Mouse (Mus musculus) erythroid progenitor cell, adult 5-6 weeks (primary cell): Measurements from ENCODE around the gene Nt5dc1. TPM values are rescaled to one million over a fixed set of nuclear protein-coding genes. Genes with fewer than 3 reads are reported as not detected.
"Not testable (repeated sequence)": the region's sequence is repeated elsewhere in the genome, so short reads cannot be mapped to it uniquely, and the experiment has no call there.

Source experiments
- ATAC-seq: replicated peaks from 2 replicates; pipeline ENCODE4 v1.8.0; 2016; ENCODE audit warnings: moderate number of reproducible peaks, mild to moderate bottlenecking, moderate TSS enrichment, inconsistent platforms; ENCODE audit not compliant: poor library complexity, low FRiP score, severe bottlenecking
- total RNA-seq, 2 experiments: library from RNA; stranded (forward) in 1 of 2; stranded (reverse) in 1 of 2; fragments of 150-400 nt in 1 of 2; fragments of 186-747, 209-891 nt in 1 of 2; gene quantifications; 2 replicates each; pipeline versions ENCODE4 v1.2.3 to v1.2.4; 2015 to 2017; ENCODE audit warnings: low replicate concordance in 2 of 2

Gene Nt5dc1
- total RNA-seq (2015; ENCODE audit: low replicate concordance) (12.3 and 15.9 TPM in 2 replicates), total RNA-seq (2017; ENCODE audit: low replicate concordance) (7.6 and 11.8 TPM in 2 replicates)

DNA sequence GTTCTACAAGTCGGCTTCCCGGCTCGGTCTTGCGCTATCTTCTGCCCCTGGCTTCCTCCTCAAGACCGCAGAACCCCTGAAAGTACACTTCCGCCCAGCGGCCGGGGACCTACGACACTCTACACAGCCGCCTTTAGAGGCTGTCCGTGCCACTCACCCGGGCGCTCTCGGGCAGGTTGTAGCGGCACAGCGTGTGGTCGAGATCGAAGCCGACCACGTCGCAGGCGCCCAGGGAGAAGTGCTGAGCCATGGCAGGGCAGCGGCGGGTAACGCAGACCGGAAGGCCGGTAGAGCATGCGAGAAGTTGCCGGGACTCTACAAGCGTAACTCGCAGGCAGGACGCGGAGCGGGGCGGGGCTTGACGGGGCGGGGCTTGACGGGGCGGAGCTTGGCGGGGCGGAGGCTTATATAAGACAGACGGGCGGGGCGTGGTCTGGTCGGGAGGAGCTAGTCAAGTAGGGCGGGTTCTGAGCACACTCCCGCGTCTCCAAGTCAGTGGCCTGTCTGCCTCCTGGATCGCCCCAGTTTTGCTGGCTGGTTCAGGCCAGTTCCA lies at the start of gene Nt5dc1:
Gene Nt5dc1, minus strand, starts transcription at position 349 of the 553 bp plus-strand sequence.
- ATAC-seq = peak; percentile 95

DNA sequence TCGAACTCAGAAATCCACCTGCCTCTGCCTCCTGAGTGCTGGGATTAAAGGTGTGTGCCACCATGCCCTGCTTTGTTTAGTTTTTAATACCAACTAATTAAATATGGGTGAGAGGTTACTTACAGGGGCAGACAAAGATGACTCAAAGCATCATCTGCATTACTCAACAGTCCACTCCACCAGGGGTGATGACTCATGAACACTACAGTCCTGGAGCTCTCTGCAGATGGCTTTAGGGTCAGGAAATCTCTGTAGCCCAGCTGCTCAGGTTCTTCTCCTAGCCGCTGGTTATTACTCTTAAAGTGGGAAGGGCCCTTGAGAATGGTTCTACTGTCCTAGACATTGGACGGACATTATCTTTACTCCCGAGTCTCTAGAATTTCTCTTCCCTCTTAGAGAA lies 46.0 kb upstream of the Nt5dc1 start:
- ATAC-seq = no peak

DNA sequence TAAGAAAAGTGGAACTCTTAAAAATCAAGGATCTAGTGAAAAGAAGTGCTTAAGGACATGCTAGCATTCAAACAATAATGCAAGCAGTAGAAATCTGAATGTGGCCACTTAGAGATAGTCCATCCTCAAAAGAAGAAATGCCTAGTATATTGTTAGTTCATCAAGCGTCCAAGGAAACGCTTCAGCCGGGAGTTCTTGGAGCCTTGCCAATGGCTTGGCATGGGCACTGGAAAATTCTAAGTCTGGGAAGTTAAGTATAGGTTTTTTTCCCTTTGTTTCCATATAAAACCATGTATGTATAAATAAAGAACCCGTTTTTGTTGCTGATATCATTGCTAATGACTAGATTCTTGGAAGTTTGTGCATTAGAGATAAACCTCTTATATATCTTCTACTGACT lies 43.1 kb upstream of the Nt5dc1 start:
- ATAC-seq = no peak

DNA sequence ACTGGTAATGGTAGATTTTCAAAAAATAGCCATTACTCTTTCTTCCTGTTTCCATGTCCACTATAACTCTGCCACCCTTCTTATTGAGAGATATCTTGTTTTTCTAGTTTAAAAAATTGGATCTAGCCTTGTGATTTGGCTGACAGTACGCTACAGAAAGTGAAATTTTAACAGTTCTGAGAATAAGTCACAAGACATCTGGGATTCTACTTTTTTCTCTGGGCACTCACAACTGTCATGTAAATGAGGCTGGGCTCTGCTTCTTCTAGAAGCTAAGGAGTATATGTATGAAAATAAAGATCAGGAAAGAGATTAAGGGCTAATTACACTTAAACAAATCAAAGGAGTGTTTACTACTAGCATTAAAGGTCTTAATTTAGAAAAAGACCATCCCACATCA lies 31.1 kb upstream of the Nt5dc1 start:
- ATAC-seq = no peak

DNA sequence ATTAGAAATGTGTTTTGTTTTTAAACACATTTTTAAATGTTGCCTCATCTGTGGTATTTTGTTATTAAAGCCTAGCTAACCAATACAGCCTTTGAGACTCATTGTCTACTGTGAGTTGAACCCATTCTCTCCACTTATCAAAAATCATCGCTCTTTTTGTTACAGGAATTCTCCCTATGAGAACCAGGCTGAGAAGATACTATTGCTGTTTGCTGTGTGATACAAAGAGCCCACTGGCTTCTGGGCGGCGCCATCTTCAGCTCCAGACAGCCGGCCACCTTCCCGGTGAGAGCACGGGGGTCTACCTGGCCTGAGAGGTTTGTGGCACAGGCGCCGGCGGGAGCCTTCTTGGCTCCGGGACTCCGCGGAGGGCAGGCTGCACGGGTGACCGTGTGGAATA lies 15.8 kb upstream of the Nt5dc1 start:
- not testable (repeated sequence) for ATAC-seq

DNA sequence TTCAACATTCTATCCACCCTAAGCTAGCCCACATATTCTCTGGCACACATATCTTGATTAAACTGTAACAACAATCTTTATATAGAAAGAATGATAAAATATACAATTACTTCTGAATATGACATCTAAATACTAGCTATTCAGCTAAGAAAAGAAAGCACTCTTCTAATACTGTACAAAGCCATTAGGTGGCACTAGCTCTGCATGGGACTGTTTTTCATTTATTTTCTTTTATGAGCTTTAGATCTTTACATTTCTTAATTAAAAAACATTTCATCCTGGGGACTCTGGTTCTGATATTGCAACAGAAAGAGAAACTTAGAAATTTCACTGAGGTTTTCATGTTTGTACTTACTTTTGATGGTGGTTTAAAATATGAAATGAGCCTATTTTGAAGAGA lies 13.4 kb upstream of the Nt5dc1 start:
- no peak for ATAC-seq

DNA sequence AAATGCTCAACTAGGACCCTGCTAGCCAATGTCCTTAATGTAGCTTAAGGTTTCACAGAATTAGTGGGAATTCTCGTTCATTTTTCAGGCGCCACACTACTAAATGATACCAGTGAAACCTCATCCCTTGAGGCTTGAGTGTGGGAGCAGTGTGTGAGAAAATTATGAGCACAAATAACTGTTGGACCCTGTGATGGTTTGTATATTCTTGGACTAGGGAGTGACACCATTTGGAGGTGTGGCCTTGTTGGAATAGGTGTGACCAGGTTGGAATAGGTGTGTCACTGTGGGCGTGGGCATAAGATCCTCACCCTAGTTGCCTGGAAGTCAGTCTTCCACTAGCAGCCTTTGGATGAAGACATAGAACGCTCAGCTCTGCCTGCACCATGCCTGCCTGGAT lies 442 bp upstream of the Nt5dc1 start:
- ATAC-seq = peak; percentile 18; the same call in 1 of the 2 replicates

DNA sequence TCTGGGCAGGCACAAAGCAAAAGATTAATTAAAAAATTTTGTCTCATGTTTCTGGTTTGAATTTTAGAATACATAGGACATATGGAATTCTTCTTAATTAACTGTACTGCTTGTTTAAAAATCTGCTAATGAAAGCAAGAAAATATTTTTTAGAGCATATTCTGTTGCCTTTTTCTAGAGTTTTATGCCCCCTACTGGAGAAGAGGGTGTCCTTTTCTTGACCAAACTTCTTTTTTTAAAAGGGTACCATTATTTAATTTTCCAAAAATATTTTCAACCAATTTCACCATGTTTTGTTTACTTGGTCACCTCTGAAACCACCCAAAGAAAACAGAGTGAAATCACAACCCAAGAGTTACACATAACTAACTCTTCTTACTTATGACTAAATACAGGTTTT lies 19.1 kb downstream of the Nt5dc1 start:
- ATAC-seq = no peak

DNA sequence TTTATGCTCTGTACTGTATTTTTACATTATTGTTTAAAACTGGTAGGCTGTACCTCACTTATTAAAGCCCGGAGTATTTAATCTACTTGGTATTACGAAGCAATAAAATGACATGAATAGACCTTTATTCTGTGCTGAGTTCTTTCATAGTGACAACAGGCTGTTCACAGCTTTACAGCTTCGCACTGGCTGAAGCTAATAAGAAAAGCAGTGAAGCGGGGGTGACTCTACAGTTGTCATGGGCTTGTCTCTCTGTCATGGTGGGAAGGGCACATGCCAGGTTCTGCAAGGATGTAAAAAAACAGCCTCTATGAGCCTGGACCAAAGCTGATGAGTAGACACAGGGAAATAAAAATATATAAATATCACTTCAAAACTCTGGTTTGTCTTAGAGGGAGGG lies 21.4 kb downstream of the Nt5dc1 start:
- no peak for ATAC-seq

DNA sequence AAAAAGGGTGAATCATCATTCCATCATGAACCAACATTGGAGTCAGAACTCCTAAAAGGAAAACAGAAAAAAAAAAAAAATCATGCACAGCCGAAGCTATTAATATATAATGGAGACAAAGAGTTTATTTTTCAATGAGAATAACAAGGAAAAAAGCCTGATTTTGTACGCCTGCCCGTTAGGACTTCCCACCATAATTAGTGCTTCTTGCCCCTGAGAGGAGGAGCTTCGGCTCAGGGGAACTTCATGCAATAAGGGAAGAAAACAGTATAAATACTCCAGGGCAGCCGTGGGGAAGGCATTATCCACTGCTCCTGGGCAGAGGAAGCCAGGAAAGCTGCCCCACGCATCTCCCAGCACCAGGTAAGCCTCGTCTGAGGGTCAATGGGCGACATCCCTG lies 28.7 kb downstream of the Nt5dc1 start, which contains the start of gene Col10a1:
Gene Col10a1, plus strand, starts transcription at position 301 of the 400 bp plus-strand sequence.
- ATAC-seq = no peak

DNA sequence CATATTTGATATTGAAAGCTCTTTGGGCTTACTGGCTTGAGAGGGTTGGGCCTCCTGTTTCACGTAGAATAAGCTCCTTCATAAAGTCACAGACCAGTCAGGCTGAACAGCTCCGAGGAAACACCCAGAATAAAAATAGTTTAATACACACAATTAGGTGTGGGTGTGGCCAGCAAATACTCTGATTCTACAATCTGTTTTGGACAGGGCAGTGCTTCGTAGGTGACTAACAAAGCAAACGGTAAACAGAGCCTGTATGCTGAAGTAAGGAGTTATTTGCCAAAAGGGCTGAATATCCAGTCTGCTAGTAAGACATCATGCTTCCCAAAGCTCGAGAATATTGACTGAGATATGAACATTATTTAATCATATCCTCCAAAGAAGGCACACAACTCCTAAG lies 32.7 kb downstream of the Nt5dc1 start:
- no peak for ATAC-seq

DNA sequence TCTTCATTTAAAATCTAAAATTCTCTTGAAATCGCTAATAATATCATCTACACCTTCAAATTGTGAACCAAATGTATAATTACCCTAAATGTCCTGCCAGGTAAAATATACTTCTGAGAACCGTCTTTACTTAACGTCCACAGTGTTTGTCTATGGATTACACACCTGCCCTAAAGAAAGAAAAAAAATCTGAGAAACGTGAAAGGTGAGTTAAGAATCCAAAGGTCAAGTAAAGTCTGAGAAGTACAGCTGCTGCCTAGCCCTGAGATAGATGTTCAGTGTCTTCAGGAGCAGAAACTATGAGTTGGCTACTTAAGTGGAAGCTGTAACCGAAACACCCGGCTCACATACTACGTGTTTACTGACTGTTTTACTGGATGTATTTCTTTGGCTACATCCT lies 45.0 kb downstream of the Nt5dc1 start:
- no peak for ATAC-seq

DNA sequence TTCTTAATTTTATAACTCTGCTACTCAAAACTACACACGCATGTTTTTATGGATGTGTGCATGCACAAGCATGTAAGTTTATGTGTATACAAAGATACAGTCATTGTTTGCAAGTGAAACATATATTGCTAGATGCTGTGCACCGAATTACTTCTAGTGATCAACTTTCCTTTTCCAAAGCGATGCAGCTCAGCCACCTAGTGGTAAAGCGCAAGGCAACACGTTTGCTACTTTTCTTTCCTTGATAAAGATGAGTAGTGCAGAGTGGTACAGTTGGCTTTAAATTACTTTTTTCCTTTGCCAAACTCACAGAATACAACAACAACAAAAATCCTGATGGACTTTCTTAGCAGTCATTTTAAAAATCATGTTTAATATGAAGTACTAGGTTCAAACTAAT lies 50.2 kb downstream of the Nt5dc1 start:
- no peak for ATAC-seq

DNA sequence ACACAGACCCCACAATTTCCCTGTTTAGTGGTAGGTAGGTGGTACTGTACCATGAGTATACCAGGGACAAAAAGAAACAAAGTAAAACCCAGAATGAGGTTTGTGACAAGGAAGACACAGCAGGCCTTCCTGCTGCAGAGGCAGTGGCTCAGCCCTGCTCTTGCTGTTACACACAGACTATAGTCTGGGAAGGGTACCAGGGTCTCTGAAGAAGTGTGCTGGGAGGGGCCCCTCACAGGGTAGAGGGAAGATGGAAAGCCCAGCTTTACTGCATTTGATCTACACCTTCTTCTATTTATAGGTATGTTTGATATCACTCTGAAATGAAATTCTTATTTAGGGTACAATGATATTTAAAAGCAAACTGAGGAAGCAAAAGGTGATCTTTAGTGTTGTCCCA lies 54.6 kb downstream of the Nt5dc1 start:
- no peak for ATAC-seq

DNA sequence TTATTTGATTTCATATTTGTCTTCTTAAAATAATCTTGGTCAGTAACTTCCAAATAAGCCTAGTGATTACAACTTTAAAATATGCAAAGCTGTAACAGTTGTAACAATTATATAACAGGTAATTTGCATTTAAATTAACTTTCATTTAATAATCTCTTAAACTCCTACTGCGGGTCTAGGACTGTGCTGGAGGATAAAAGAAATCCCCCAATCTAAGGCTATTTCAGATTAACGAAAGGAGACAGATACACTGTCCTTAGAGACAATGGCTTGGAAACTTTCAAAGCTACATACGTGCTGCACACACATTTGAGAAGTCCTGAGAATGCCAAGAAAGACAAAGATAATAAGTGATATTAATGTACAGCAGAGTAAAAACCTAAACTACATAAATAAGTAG lies 60.1 kb downstream of the Nt5dc1 start:
- no peak for ATAC-seq

DNA sequence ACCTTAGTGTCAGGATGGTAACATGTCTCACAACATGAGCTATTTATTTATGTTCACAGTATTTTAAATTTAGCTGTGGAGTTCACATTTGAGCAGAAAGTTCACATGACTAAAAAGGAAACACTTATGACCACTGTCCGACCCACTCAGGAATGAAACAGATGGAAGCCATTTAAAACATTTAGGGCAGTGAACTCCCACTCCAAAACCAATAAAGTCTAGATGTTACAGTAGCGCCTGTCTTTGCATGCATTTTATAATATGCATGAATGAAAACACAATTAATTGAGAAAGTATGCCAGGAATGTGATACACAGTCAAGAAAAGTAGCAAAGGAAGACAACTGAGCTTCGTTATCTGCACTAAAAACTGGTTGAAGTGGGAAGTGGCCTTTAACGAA lies 66.2 kb downstream of the Nt5dc1 start:
- no peak for ATAC-seq

DNA sequence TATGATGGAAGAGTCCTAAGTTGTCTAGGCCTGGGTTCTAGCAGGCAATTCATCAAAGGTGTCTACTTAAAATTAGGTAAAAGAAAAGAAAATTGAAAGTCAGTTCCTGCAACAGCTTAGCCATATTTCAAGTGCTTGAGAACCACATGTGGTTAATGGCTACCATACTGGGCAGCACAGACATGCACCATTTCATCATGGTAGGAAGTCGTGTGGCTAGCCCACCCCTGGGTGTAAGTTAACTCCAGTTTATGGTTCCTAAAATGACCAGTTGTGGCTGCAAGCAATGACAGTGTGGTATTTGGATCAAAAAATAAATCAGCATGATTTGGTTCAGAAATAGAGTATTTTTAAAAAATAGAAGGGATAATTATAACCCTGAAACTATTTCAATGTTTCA lies 76.5 kb downstream of the Nt5dc1 start:
- no peak for ATAC-seq

DNA sequence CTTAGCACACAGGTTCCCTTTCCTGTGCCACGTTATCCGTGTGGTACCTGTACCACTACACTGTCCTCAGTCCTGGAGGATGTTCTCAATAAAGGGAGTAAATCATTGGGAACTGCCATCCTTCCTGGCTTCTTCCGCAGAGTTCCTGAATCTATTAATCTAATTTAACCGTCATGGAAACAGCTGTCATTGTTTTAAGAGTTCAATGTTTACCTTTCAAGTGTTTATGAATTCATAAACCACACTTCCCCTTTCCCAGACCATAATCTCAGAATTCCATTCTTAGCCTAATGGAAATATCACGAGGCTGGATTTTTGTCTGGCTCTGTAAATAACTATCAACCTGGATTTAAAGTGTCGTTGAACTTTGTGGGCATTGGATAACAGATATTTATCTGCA lies 77.3 kb downstream of the Nt5dc1 start:
- no peak for ATAC-seq

DNA sequence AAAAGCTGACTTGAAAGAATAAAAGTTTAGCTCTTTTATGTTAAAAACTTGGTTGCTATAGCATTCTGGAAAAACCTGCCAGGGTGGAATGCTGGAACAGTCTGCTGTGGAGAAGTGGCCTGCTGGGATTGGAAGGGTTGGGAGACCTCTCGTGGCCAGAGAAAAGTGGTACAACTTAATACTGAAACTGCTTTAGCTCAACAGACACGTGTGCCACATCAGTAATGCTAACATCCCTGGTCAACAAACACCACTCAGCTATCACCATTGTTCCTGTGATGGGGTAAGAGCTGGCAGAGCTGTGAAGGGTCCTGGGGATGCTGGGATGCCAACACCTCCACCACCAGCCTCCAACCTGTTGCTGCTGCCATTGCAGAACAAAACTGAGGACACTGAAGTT lies 90.0 kb downstream of the Nt5dc1 start:
- ATAC-seq = no peak

DNA sequence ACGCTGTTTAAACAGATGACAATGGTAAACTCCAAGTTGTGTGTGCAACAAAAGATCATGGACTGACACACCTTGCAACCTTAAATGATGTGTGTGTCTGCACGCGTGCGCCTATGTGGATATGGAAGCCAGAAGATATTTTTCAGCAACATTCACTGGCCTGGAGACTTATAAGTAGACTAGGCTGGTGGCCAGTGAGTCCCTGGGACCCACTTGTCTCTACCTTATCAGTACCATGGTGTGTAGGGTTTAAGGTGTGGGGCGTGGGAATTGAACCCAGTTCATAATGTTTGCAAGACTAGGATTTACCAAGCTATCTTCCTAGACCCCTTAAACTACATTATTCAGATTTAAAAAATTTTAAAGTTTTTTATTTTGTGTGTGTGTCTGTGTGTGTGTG lies 91.2 kb downstream of the Nt5dc1 start:
- no peak for ATAC-seq

DNA sequence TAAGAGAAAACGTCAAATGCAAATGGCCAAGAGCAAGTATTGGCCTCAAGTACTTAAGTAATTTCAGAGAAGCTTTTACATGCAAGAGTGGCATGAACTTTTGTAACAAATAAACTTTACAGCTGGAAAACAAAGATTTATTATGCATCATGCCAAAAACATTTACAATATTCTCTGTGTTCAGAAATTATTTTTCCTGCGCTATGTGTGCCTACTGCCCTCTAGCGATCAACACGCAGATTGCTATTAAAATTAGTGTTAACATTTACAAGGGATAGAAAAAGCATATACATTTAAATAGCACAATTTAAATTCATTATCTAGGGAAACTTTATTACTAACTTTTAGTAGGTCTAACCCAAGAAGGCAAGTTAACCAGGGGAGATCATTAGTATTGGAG lies 91.7 kb downstream of the Nt5dc1 start:
- no peak for ATAC-seq

DNA sequence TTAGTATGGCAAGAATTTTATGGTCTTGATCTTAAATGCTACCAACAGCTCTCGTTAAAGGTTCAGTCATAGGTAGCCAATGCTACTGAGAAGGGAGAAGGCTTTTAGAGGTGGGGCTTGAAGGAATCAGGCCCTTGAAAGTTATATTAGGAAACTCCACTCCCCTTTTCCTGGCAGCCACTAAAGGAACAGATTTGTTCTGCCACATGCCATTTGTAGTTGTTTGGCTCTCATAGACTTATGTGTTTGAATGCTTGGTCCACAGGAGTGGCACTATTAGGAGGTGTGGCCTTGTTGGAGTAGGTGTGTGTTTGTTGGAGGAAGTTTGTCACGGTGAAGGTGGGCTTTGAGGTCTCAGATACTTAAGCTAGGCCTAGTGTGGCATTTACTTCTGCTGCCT lies 97.5 kb downstream of the Nt5dc1 start:
- ATAC-seq = no peak
